Mouse (Mus musculus): Measurements from ENCODE around the gene Nmnat1. TPM values are rescaled to one million over a fixed set of nuclear protein-coding genes. Genes with fewer than 3 reads are reported as not detected.

The Nmnat1 gene
- polyA plus RNA-seq (2015; fragmentation: Nextera tagmentation; extraction: Ambion mirVana) = 4.0 and 4.5 TPM in 2 replicates

GRCm38 (mm10) chr4:149485053-149485824 lies at the start of gene Nmnat1, which contains the start of gene Lzic:
Nmnat1 (minus strand) TSS chr4:149485202.
Lzic (plus strand) TSS chr4:149485229.

DNA sequence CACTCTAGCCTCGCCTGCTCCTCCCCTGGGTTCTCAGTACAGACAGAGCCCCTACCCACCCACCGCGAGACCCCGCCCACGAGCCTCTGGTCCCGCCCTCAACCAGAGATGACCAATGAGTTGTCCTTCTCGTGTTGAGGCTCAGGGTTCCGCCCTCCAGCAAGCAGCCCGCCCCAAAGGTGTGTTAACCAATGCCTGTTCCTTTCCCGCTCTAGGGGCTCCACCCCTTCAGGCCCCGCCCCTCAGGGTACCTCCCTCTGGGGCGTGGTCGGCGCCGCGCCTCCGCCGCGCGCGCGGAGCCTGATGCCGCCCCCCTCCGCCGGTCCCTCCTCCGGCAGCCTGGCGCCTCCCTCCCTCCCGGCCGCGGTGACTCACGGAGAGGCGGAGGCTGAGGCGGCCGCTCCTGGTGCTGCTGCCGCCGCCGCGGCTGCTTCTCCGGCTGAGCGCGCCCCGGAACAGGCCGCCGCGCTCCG lies 32.9 kb upstream of the Nmnat1 start, which contains the start of gene Ctnnbip1:
Gene Ctnnbip1, plus strand, starts transcription at position 369 of the 473 bp plus-strand sequence.

GRCm38 (mm10) chr4:149477078-149477477 lies 7.9 kb downstream of the Nmnat1 start, which contains the start of gene Tmem274:
Tmem274 (plus strand) TSS chr4:149477378.

DNA sequence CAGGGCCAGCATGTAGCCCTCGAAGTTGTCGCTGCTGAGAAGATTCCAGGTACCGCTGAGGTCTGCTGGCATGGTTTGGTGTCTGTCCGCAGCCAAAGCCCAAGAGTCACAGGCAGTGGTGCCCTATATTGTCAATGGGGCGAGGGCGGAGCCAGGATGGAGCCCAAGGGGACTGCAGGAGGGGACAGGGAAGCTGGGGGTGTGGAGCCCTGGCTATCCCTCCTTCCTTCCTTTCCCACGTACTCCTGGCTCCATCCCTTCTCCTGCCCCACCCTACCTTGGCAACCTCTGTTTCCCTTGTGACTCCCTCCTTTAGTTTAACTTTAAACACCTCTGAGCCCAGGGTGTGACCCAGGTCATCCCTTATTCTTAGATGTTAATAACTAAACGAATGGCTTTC lies 30.1 kb downstream of the Nmnat1 start, which contains the start of gene Rbp7:
Gene Rbp7, minus strand, starts transcription at position 100 of the 400 bp plus-strand sequence.

DNA sequence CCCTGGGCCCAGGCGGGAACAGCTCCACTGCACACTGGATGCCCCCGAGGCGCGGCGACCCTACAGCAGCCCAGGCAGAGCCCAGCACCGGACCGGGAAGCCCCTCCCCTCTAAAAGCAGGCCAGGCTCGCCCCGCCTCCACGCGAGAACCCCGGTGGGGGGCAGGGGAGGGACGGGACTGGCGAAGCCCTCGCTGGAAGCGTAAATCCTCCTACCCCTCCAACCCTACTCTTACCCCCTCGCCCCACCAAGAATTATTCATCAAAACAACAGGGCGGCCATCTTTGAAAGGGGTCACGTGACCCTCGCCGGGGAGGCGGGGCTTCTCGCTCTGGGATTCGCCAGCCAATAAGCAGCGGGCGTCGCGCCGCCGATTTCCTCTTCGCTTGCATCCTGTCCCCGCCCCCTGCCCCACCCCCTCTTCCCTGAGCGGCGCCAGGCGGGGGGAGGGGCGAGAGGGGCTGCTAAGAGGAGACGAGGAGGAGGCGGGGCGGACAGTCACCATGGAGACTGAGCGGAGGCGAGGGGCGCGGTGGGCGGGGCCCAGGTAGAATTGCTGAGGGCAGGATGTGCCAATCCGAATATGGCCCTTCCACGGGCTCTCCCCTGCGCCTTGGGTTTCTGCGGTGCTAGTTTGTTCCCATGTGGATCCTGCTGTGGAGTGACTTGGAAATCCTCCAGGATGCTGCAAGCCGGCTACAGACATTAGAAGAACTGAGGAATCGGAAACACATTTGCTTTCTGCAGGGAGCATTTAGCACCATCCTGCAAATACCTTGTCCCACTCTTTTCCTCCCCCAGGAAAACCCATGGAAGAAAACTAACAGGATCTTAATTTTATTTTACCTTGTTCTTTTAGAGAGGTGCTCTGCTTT lies 58.4 kb downstream of the Nmnat1 start, which contains the start of gene Ube4b:
Gene Ube4b, minus strand, starts transcription at position 425 of the 875 bp plus-strand sequence.

Other genes with a start within 250 kb of the Nmnat1 start
- gene Kif1b, start 177.5 kb downstream of the Nmnat1 start, polyA plus RNA-seq (2015; fragmentation: Nextera tagmentation; extraction: Ambion mirVana) = 6.3 and 10.6 TPM in 2 replicates
- gene Ube4b, start 58.5 kb downstream of the Nmnat1 start, polyA plus RNA-seq (2015; fragmentation: Nextera tagmentation; extraction: Ambion mirVana) = 13.1 and 16.0 TPM in 2 replicates
- 2.8 and 3.5 TPM in 2 replicates for gene Rbp7, start 30.2 kb downstream of the Nmnat1 start, polyA plus RNA-seq (2015; fragmentation: Nextera tagmentation; extraction: Ambion mirVana)
- not detected in 2 replicates for gene Tmem274, start 7.8 kb downstream of the Nmnat1 start, polyA plus RNA-seq (2015; fragmentation: Nextera tagmentation; extraction: Ambion mirVana)
- 17.7 and 19.7 TPM in 2 replicates for gene Lzic, start within 50 bp of the Nmnat1 start, polyA plus RNA-seq (2015; fragmentation: Nextera tagmentation; extraction: Ambion mirVana)
- gene Ctnnbip1, start 33.0 kb upstream of the Nmnat1 start, polyA plus RNA-seq (2015; fragmentation: Nextera tagmentation; extraction: Ambion mirVana) = 23.7 and 30.4 TPM in 2 replicates
- gene Clstn1, start 101.3 kb upstream of the Nmnat1 start, polyA plus RNA-seq (2015; fragmentation: Nextera tagmentation; extraction: Ambion mirVana) = 9.9 and 10.6 TPM in 2 replicates
- gene Pik3cd, start 217.4 kb upstream of the Nmnat1 start, polyA plus RNA-seq (2015; fragmentation: Nextera tagmentation; extraction: Ambion mirVana) = 14.1 and 20.1 TPM in 2 replicates

Measured in spleen, postnatal 0 days (tissue).